Mouse (Mus musculus) forebrain, embryonic 16.5 days (tissue): ENCODE measurements at regions not wholly inside any gene's neighbourhood (a gene's known extent, or its start where the extent isn't known, plus 50 kb on each side); places are given as distances from the start of the nearest gene placed in this dataset.
"Not testable (repeated sequence)": the region's sequence is repeated elsewhere in the genome, so short reads cannot be mapped to it uniquely, and the experiment has no call there.

ENCODE experiments used
- ATAC-seq: fragments of 200-750 bp; cut with Nextera tagmentation; 2 replicates; pipeline ENCODE4 v1.8.0; 2017; ENCODE audit warnings: mild to moderate bottlenecking, moderate library complexity
- H3K27ac ChIP-seq: fragments of 300-500 bp; sonication (generic); 2 replicates; pipeline ENCODE4 v1.5.1; 2014; ENCODE audit warnings: low read length, control low read depth
- H3K27me3 ChIP-seq: fragments of 300-500 bp; sonication (generic); replicated peaks from 2 replicates; pipeline ENCODE4 v1.6.1; 2014; ENCODE audit warnings: low read length; ENCODE audit not compliant: control insufficient read depth, insufficient read depth
- H3K36me3 ChIP-seq: fragments of 300-500 bp; sonication (generic); 2 replicates; pipeline ENCODE4 v1.6.1; 2014; ENCODE audit not compliant: control insufficient read depth, insufficient read depth
- H3K4me1 ChIP-seq: fragments of 300-500 bp; sonication (generic); replicated peaks from 2 replicates; pipeline ENCODE4 v1.6.1; 2014; ENCODE audit warnings: low read length; ENCODE audit not compliant: control insufficient read depth, insufficient read depth
- H3K4me2 ChIP-seq: fragments of 300-500 bp; sonication (generic); 2 replicates; pipeline ENCODE4 v1.6.1; 2014; ENCODE audit warnings: mild to moderate bottlenecking, low read length, control low read depth
- H3K4me3 ChIP-seq: fragments of 300-500 bp; sonication (generic); replicated peaks from 2 replicates; pipeline ENCODE4 v1.5.1; 2014; ENCODE audit warnings: mild to moderate bottlenecking, low read length, control low read depth
- H3K9ac ChIP-seq: fragments of 300-500 bp; sonication (generic); replicated peaks from 2 replicates; pipeline ENCODE4 v1.6.1; 2014; ENCODE audit warnings: low read depth, low read length, control low read depth
- H3K9me3 ChIP-seq: fragments of 300-500 bp; sonication (generic); 2 replicates; pipeline ENCODE4 v1.6.1; 2016; ENCODE audit warnings: low read length; ENCODE audit not compliant: control insufficient read depth
- WGBS: fragments of 180-500 bp; shearing (Covaris S2); extraction: QIAGEN DNeasy Blood & Tissue Kit; methylation state at CpG from one replicate; pipeline ENCODE4 v1.1.7; 2014; 5-methylcytosine and 5-hydroxymethylcytosine counted together

GRCm38 (mm10) chr3:91263540-91263939, 172.9 kb upstream of the 9130204L05Rik start:
- peak; percentile 95 for ATAC-seq
- Histone ChIP-seq H3K9ac (no peak overlapping the region), H3K36me3 (no peaks in the 10 kb centered on the region), H3K4me3 (no peak overlapping the region), H3K9me3 (no peaks in the 10 kb centered on the region), H3K4me2 (no peak overlapping the region), H3K4me1 (no peaks in the 10 kb centered on the region), H3K27ac (no peak overlapping the region), H3K27me3 (no peaks in the 10 kb centered on the region)
- WGBS = 0% methylated on average over 1 of the region's 1 CpGs

DNA sequence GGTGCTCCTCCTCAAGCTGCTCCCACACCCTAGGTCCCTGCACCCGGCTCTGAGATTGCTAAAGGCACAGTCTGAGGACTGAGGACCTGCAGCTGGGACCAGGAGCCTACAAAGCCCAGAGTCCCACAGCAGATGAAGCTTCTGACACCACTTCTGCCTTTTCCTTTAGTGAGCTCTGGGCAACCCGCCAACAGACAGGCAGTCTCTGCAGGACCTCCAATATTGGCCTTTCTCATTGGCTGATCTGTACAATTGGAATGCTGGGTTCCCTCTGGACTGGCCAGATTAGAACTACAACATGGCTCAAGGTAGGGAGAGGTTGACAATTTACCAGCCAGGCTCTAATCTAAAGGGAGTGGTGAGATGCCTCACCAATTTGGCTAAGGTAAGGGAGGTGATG, 164.3 kb upstream of the 9130204L05Rik start:
- not testable (repeated sequence) for H3K36me3 ChIP-seq, H3K9me3 ChIP-seq, H3K27ac ChIP-seq, H3K9ac ChIP-seq, H3K27me3 ChIP-seq, H3K4me2 ChIP-seq, H3K4me3 ChIP-seq, ATAC-seq, H3K4me1 ChIP-seq
- 75% methylated on average over 2 of the region's 2 CpGs for WGBS

GRCm38 (mm10) chr3:91223157-91223556, 132.6 kb upstream of the 9130204L05Rik start:
- H3K9ac ChIP-seq = no peak overlapping the region
- no peak overlapping the region for H3K4me2 ChIP-seq
- 49% methylated on average over 3 of the region's 3 CpGs for WGBS
- H3K36me3 ChIP-seq = no peaks in the 10 kb centered on the region
- no peaks in the 10 kb centered on the region for H3K4me1 ChIP-seq
- peaks cover 4% of the 10 kb centered on the region; the same call in 1 of the 2 replicates for H3K9me3 ChIP-seq
- H3K27ac ChIP-seq = no peak overlapping the region
- ATAC-seq = no peak
- H3K4me3 ChIP-seq = no peak overlapping the region
- H3K27me3 ChIP-seq = no peaks in the 10 kb centered on the region

DNA sequence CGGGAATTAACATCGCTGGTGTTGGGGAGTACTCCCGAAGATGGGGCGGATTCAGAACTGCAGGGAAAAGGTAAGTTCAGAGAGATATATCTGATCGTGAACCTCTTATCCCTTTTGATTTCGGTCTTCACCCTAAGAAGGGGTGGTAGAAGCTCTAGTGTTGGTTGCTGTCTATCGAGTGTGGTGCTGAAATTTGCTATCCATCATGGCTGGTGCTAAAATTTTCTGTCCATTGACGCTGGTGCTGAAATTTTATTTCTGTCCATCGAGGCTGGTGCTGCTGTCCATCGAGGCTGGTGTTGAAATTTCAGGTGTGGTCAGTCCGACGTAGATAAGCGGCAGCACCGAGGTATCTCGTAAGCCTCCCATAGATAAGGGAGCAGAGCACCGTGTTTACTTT, 122.7 kb upstream of the 9130204L05Rik start:
- Histone ChIP-seq H3K4me1 (no peaks in the 10 kb centered on the region), H3K36me3 (no peaks in the 10 kb centered on the region), H3K4me2 (no peak overlapping the region), H3K27me3 (no peaks in the 10 kb centered on the region), H3K9me3 (peaks cover 5% of the 10 kb centered on the region), H3K4me3 (no peak overlapping the region), H3K9ac (no peak overlapping the region), H3K27ac (no peak overlapping the region)
- WGBS = 89% methylated on average over 16 of the region's 16 CpGs
- ATAC-seq = no peak
